Mouse (Mus musculus) heart, postnatal 0 days (tissue): ENCODE measurements around the gene Pzp.

ENCODE experiments used
- CTCF ChIP-seq: IDR thresholded peaks from 2 replicates; pipeline ENCODE4 v1.5.1; 2016; ENCODE audit warnings: antibody characterized with exemption, control low read depth, low read depth
- EP300 ChIP-seq: IDR thresholded peaks from 2 replicates; pipeline ENCODE4 v1.6.1; 2016; ENCODE audit warnings: antibody characterized with exemption, low read depth

GRCm38 (mm10) chr6:128460321-128460720 is 66.2 kb downstream of the Pzp start:
- TF ChIP-seq CTCF (no peak), EP300 (no peak)
